Mouse (Mus musculus) thymus, adult 2 months (tissue): ENCODE measurements around the gene Cysrt1.

Experiments
- CTCF ChIP-seq: fragments of 200-500 bp; IDR thresholded peaks from 2 replicates; pipeline ENCODE4 v1.5.1; 2012; ENCODE audit warnings: mild to moderate bottlenecking, control low read depth, low read length, moderate library complexity, borderline replicate concordance; ENCODE audit not compliant: control insufficient read depth, poor library complexity, insufficient read depth; ENCODE audit errors: extremely low read depth
- POLR2A ChIP-seq: fragments of 200-500 bp; IDR thresholded peaks from 2 replicates; pipeline ENCODE4 v1.6.1; 2012; ENCODE audit warnings: mild to moderate bottlenecking, low read length, control low read depth, moderate library complexity; ENCODE audit not compliant: control insufficient read depth, poor library complexity, insufficient read depth; ENCODE audit errors: extremely low read depth

DNA sequence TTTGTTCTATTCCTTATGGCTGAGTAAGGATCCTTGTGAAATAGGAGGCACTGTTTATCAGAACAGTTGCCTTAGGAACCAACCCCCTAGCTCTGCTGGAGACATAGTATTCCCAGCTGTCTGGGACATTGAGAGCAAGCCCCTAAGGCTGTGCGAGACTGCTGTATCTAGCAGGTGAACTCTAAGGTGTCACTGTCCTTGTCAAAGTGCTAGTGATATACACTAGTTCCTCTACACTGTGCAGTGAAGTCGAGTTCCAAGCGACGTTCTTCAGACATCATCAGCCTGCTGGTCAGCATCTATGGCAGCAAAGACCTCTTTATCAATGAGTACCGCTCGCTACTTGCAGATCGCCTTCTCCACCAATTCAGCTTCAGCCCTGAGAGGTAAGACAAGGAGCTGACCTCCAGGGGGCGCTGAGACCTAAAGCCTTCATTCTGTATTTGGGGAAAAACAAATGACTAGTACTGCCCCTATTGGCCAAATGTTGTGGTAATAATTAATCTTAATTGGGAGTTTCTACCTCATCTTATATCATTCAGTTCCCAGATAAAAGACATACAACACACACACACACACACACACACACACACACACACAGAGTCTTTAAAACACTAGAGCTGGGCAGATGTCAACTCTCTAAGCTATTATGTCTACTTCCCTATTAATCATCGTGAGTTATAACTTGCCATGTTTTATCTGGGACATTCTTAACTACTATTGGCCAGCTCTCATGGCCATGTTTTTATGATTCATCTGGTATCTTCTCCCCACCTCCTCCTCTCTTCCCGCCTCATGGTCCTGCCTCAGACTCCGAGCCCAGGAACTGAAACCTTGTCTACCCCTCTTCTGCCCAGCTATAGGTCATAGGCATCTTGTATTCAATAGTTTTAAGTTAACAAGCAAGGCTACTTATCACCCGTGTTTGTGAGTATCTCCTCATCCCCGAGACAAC lies 37.0 kb upstream of the Cysrt1 start:
- TF ChIP-seq CTCF (no peak), POLR2A (no peak)
